Mouse (Mus musculus) stomach, embryonic 16.5 days (tissue): Measurements from ENCODE around the gene Klrg1. TPM values are rescaled to one million over a fixed set of nuclear protein-coding genes. Genes with fewer than 3 reads are reported as not detected.

ENCODE experiments used
- ATAC-seq: fragments of 200-750 bp; cut with Nextera tagmentation; 2 replicates; pipeline ENCODE4 v1.8.0; 2017; ENCODE audit warnings: moderate number of reproducible peaks, moderate TSS enrichment; ENCODE audit not compliant: insufficient read depth, low FRiP score
- H3K27ac ChIP-seq: fragments of 300-500 bp; sonication (generic); 2 replicates; pipeline ENCODE4 v1.5.1; 2014; ENCODE audit warnings: low read length
- H3K27me3 ChIP-seq: fragments of 300-500 bp; sonication (generic); 2 replicates; pipeline ENCODE4 v1.6.1; 2014; ENCODE audit warnings: low read length, control low read depth, mixed read lengths; ENCODE audit not compliant: control insufficient read depth, insufficient read depth
- H3K36me3 ChIP-seq: fragments of 300-500 bp; sonication (generic); 2 replicates; pipeline ENCODE4 v1.6.1; 2014; ENCODE audit warnings: low read length; ENCODE audit not compliant: control insufficient read depth, insufficient read depth
- H3K4me1 ChIP-seq: fragments of 300-500 bp; sonication (generic); 2 replicates; pipeline ENCODE4 v1.6.1; 2014; ENCODE audit warnings: low read length, control low read depth, mixed read lengths; ENCODE audit not compliant: control insufficient read depth, insufficient read depth
- H3K4me2 ChIP-seq: fragments of 300-500 bp; sonication (generic); 2 replicates; pipeline ENCODE4 v1.6.1; 2014; ENCODE audit warnings: low read depth, low read length, mixed read lengths
- H3K4me3 ChIP-seq: fragments of 300-500 bp; sonication (generic); replicated peaks from 2 replicates; pipeline ENCODE4 v1.5.1; 2014; ENCODE audit warnings: mild to moderate bottlenecking, low read length
- H3K9ac ChIP-seq: fragments of 300-500 bp; sonication (generic); 2 replicates; pipeline ENCODE4 v1.6.1; 2014; ENCODE audit warnings: low read length
- H3K9me3 ChIP-seq: fragments of 300-500 bp; sonication (generic); replicated peaks from 2 replicates; pipeline ENCODE4 v1.6.1; 2016; ENCODE audit warnings: low read length, control low read depth; ENCODE audit not compliant: control insufficient read depth
- WGBS: fragments of 180-500 bp; shearing (Covaris S2); extraction: QIAGEN DNeasy Blood & Tissue Kit; methylation state at CpG from one replicate; pipeline ENCODE4 v1.1.7; 2014; 5-methylcytosine and 5-hydroxymethylcytosine counted together
- polyA plus RNA-seq: library from polyadenylated mRNA; unstranded; fragments of >200 nt; fragmentation: Nextera tagmentation; extraction: Ambion mirVana; gene quantifications from 2 replicates; pipeline ENCODE4 v1.2.1, GENCODE M21; 2015

The Klrg1 gene
- polyA plus RNA-seq, 1 experiment from 2014 or later = not detected

DNA sequence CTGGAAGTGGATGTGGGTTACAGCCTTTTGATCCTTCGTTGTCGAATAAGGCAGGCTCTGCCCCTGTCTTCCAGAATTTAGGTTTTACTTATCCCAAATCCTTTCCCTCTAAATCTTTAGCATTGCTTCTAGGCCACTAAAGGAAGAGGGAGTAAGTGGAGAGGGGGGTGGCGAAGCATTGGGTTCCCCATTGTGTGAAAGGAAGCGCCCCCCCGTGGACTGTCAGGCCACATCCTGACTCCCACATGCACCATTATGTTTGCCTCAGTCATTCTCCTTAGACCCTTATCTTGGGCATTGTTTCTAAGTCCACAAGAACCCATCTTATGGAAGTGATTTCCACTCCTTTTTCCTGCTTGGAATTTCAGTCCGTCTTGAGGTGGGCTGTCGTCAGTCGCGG, 12.6 kb upstream of the Klrg1 start:
- Histone ChIP-seq H3K9me3 (no peaks in the 10 kb centered on the region), H3K4me2 (no peak overlapping the region), H3K4me3 (no peak overlapping the region), H3K27me3 (no peaks in the 10 kb centered on the region), H3K4me1 (peaks cover 3% of the 10 kb centered on the region; the same call in 1 of the 2 replicates), H3K9ac (no peak overlapping the region), H3K36me3 (no peaks in the 10 kb centered on the region), H3K27ac (no peak overlapping the region)
- WGBS = 53% methylated on average over 9 of the region's 9 CpGs
- ATAC-seq = no peak

DNA sequence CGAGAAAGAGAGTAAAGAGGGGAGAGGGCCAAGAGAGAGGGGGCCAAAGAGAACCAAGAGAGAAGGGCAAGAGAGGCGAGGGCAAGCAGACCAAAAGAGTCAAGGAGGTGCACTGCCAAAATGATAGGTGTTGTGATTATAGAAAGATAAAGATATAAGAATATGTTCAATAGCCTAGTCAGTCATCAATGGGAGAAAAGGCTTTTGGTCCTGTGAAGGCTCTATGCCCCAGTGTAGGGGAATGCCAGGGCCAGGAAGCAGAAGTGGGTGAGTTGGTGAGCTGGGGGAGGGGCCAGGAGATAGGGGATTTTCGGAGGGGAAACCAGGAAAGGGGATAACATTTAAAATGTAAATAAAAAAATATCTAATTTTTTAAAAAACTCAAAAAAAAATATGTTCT, 11.6 kb upstream of the Klrg1 start:
- Histone ChIP-seq H3K9ac (no peak overlapping the region), H3K4me3 (no peak overlapping the region), H3K4me1 (peaks cover 3% of the 10 kb centered on the region; the same call in 1 of the 2 replicates), H3K27me3 (no peaks in the 10 kb centered on the region), H3K36me3 (no peaks in the 10 kb centered on the region), H3K4me2 (no peak overlapping the region), H3K27ac (no peak overlapping the region), H3K9me3 (no peaks in the 10 kb centered on the region)
- no peak for ATAC-seq
- 65% methylated on average over 3 of the region's 3 CpGs for WGBS

DNA sequence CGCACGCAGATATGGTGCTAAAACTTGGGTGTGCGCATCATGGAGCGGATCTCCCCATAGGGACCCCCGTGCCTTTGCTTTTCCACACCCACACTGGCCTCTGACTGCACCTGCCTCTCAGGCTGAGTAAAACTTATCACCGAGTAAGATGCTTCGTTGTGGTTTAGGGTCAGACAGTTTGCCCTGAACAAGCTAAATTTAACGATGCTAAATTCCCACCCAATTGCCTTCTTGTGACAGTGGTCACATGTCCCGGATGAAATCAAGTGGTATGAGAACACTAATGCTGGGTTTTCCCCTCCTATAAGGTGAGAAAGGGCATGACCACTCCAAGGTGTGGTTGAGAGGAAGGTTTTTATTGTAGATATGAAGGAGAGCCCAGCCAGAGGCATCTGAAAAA, 11.1 kb upstream of the Klrg1 start:
- Histone ChIP-seq H3K4me3 (no peak overlapping the region), H3K9ac (no peak overlapping the region), H3K27me3 (no peaks in the 10 kb centered on the region), H3K4me2 (no peak overlapping the region), H3K27ac (no peak overlapping the region), H3K36me3 (no peaks in the 10 kb centered on the region), H3K4me1 (peaks cover 3% of the 10 kb centered on the region; the same call in 1 of the 2 replicates), H3K9me3 (no peaks in the 10 kb centered on the region)
- ATAC-seq = no peak
- WGBS = 84% methylated on average over 9 of the region's 9 CpGs

DNA sequence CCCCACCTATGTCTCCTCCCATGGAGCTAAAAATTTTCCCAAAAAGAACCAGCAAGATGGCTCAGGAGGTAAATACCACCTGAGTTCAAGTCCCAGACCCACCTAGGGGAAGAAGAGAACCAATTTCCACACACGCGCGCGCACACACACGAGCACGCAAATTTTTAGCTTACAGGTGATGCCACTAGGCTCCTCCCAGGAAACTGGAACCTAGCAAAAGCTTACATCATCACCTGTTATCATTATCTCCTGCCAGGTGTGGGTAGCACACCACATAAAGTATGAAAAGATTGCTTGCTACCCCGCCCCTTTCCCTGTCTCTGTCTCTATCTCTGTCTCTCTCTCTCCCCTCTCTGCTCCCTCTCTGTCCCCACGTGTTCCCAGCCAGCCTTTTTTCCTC, 10.4 kb upstream of the Klrg1 start:
- Histone ChIP-seq H3K27ac (no peak overlapping the region), H3K4me1 (peaks cover 3% of the 10 kb centered on the region; the same call in 1 of the 2 replicates), H3K4me2 (no peak overlapping the region), H3K36me3 (no peaks in the 10 kb centered on the region), H3K9ac (no peak overlapping the region), H3K27me3 (no peaks in the 10 kb centered on the region), H3K4me3 (no peak overlapping the region), H3K9me3 (no peaks in the 10 kb centered on the region)
- WGBS = 86% methylated on average over 8 of the region's 8 CpGs
- no peak for ATAC-seq

DNA sequence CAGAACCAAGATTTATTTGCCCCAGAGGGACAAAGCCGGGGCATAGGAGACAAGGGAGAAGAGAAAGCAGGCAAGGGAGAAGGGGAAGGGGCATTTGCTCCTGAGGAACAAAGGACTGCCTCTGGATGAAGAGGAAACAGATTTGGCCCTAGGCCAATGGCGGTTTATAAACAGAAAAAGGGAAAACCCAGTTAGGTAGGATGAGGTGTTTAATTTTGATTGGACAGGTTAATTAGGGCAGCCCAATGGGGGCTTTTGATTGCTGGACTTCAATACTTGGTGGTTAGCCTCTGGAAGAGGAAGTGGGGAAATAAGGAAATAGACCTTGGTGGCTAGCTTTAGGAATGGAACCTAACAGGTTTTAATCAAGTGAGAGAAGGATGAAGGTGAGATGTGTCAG, 9.5 kb upstream of the Klrg1 start:
- H3K27ac ChIP-seq = no peak overlapping the region
- 56% methylated on average over 2 of the region's 2 CpGs for WGBS
- H3K27me3 ChIP-seq = no peaks in the 10 kb centered on the region
- H3K9ac ChIP-seq = no peak overlapping the region
- H3K9me3 ChIP-seq = no peaks in the 10 kb centered on the region
- no peak overlapping the region for H3K4me2 ChIP-seq
- H3K4me1 ChIP-seq = 0 out of 2 replicates have a peak, but pooled peaks cover 3% of the 10 kb centered on the region
- H3K36me3 ChIP-seq = no peaks in the 10 kb centered on the region
- no peak overlapping the region for H3K4me3 ChIP-seq
- ATAC-seq = no peak

DNA sequence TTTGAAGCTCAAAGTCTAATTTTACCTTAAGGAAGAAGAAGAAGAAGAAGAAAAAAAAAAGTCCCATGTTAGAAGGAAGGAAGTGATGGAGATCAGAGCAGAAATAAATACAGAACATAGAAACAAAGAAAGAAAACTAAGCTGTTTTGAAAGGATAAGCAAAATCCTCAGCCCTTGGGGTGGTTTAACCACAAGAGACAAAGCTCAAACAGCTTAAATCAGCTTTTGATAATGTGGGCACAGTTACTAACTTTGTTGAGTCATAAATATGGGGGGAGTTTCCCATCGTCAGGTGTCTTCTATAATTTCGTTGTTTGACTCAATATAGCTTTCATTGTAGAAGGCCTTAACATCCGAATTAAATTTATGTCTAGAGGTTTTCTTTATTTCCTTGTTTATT, 9.1 kb upstream of the Klrg1 start:
- Histone ChIP-seq H3K4me3 (no peak overlapping the region), H3K27ac (no peak overlapping the region), H3K9ac (no peak overlapping the region), H3K36me3 (no peaks in the 10 kb centered on the region), H3K4me2 (no peak overlapping the region), H3K4me1 (0 out of 2 replicates have a peak, but pooled peaks cover 3% of the 10 kb centered on the region), H3K9me3 (no peaks in the 10 kb centered on the region), H3K27me3 (no peaks in the 10 kb centered on the region)
- 70% methylated on average over 3 of the region's 3 CpGs for WGBS
- no peak for ATAC-seq

DNA sequence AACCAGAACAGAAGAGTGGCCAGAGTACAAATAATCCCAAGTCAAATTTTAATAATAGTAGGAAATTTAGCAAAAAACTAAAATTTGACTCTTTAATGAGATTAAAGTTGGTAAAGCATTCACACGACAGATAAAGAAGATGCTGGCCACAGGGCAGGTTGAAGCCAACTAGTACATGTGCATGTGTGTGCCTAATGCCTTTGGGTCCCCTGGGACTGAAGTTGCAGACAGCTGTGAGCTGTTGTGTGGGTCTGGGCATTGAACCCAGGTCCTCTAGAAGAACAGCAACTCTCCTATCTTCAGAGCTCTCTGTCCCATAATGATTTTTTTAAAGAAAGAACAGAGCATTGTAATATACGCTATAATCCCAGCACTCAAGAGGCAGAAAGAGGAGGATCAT, 8.6 kb upstream of the Klrg1 start:
- ATAC-seq = no peak
- Histone ChIP-seq H3K9ac (no peak overlapping the region), H3K27ac (no peak overlapping the region), H3K4me1 (0 out of 2 replicates have a peak, but pooled peaks cover 3% of the 10 kb centered on the region), H3K9me3 (no peaks in the 10 kb centered on the region), H3K36me3 (no peaks in the 10 kb centered on the region), H3K4me2 (no peak overlapping the region), H3K4me3 (no peak overlapping the region), H3K27me3 (no peaks in the 10 kb centered on the region)
- 85% methylated on average over 2 of the region's 2 CpGs for WGBS

DNA sequence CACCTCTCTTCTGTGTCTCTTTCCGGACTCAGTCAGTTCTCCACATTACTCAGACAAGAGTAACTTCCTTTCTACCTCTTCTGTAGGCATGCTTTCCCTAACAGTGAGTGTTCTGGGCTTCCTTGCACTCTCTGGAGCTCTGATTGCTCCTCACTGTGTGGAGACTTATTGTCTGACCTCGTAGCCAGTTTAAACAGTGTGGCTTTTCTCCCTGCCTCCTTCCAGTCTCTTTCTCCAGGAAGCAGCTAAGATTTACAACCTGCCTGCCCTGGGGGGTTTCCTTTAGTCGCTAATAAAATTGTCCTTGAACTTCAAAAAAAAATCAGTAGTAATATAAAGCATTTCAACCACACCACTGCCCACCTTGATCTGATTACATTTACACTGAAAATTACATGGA, 7.6 kb upstream of the Klrg1 start:
- WGBS = 36% methylated on average over 3 of the region's 3 CpGs

DNA sequence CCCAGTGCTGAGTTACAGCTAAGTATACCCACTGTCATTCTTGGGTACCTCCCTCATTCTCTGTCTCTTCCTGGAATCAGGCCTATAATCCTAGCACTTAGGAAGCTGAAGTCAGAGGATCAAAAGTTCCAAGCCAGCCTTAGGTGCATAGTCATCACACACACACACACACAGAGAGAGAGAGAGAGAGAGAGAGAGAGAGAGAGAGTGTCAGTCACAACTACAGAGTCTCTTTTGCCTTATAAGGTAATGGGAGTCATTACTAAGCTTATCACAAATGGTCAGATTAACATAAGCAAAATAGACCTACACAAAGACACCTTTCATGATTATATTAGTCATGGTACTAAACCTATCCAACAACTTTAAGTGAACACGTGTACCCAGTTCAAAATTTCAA, 6.6 kb upstream of the Klrg1 start:
- Histone ChIP-seq H3K27ac (no peak overlapping the region), H3K4me1 (0 out of 2 replicates have a peak, but pooled peaks cover 3% of the 10 kb centered on the region), H3K36me3 (no peaks in the 10 kb centered on the region), H3K9me3 (no peaks in the 10 kb centered on the region), H3K4me3 (no peak overlapping the region), H3K4me2 (no peak overlapping the region), H3K9ac (no peak overlapping the region), H3K27me3 (no peaks in the 10 kb centered on the region)
- no peak for ATAC-seq
- 64% methylated on average over 1 of the region's 1 CpGs for WGBS

More for the DNA sequence above, 7.6 kb upstream of the Klrg1 start:
- H3K27me3 ChIP-seq = no peaks in the 10 kb centered on the region
- no peak overlapping the region for H3K4me2 ChIP-seq
- 0 out of 2 replicates have a peak, but pooled peaks cover 3% of the 10 kb centered on the region for H3K4me1 ChIP-seq
- H3K27ac ChIP-seq = no peak overlapping the region
- no peaks in the 10 kb centered on the region for H3K36me3 ChIP-seq
- H3K9ac ChIP-seq = no peak overlapping the region
- no peak overlapping the region for H3K4me3 ChIP-seq
- H3K9me3 ChIP-seq = no peaks in the 10 kb centered on the region
- ATAC-seq = no peak

DNA sequence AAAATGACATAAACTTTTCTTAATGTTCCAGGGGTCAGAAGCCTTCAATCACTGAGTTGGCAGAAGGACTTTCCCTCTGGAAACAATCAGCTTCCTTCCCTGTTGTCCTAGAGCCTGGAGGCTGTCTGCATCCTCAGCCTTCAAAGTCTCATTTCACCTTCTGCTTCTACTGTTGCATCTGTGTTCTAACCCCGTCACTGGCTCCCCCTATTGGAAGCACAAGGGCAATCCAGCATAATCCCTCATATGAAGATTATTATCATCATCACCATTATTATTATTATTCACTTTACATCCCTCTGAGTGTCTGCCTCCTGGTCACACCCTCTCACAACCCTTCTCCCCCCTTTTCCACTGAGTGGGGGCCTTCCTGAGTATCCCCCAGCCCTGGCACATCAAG, 5.6 kb upstream of the Klrg1 start:
- no peak for ATAC-seq
- Histone ChIP-seq H3K4me2 (no peak overlapping the region), H3K4me3 (no peak overlapping the region), H3K9ac (no peak overlapping the region), H3K9me3 (no peaks in the 10 kb centered on the region), H3K27me3 (no peaks in the 10 kb centered on the region), H3K36me3 (no peaks in the 10 kb centered on the region), H3K27ac (no peak overlapping the region), H3K4me1 (0 out of 2 replicates have a peak, but pooled peaks cover 3% of the 10 kb centered on the region)
- WGBS = 26% methylated on average over 1 of the region's 1 CpGs
